Mouse (Mus musculus): ENCODE results near the gene Ssna1. TPM values are rescaled to one million over a fixed set of nuclear protein-coding genes. Genes with fewer than 3 reads are reported as not detected.
A peak's percentile ranks its signal among the peaks of the same experiment; 100 is the strongest.

Gene Ssna1
- total RNA-seq, 4 experiments from 2014 or later, result 44.4 to 48.7 (median 47.0) TPM

- no peak for DNase-seq
Observed at GRCm38 (mm10) chr2:25290101-25290815, 18.0 kb upstream of the Ssna1 start.

GRCm38 (mm10) chr2:25289651-25290050 is 17.4 kb upstream of the Ssna1 start, which contains the start of gene Lrrc26:
Lrrc26 (plus strand) TSS chr2:25289915.
- DNase-seq, result no peak

- DNase-seq, result no peak
Observed at GRCm38 (mm10) chr2:25288734-25289345, 16.6 kb upstream of the Ssna1 start.

- DNase-seq, result no peak
Observed at GRCm38 (mm10) chr2:25287927-25288649, 15.8 kb upstream of the Ssna1 start, which contains the start of gene Tmem210. Tmem210 (plus strand) TSS chr2:25288145.

DNA sequence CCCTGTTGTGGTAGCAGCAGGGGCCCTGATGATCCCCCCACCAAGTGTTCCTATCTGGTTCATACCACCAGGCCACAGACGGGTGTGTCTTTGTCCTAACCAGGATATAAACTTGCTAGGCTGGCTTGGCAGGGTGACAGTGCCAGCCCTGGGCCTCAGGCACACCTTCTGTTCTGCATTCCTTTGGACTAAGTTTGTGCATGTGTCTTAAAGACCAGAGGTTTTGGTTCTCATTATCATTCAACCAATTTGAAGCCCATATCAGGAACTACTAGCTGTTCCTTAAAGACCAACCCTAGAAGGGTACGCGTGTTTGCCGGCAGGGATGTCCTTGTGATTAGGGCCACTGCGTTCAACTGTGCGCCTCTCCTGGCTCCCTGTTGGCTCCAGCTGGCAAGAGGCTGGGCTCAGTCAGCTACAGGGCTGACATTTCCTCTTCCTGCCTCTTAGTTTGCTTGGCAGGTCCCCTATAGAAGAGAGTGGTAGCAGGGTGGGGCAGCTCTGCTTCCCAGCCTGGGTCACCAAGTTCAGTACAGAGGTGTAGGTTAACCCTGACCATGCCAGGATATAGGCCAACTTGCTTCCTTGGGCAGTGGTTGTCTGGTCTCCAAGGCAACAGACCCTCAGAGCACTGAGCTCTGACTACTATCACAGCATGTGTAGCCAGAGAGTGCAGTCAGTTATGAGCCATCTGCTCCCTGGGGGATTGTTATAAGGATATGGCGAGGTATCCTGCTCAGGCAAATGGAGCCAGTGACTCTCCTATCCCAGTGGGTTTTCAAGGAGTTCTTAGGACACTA is 14.8 kb upstream of the Ssna1 start:
- no peak for DNase-seq

DNA sequence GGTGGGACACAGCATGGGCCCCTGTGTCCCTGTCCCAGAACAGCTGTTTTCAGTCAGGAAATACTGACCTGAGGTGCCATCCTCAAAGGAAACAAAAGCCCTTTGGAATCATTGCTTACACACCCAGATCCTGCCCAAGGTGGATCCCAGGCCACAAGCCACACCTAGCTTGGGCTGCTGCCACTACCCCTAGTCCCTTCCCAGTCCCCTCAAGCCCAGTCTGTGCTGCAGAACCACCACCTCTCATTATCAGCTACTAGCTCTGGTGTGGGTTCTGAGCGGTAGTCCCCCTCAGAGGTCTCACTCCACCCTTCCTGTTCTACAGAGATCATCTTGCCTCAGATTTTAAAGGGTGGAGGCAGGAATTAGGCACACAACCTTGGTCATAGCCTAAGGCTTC is 14.1 kb upstream of the Ssna1 start:
- DNase-seq, result no peak

DNA sequence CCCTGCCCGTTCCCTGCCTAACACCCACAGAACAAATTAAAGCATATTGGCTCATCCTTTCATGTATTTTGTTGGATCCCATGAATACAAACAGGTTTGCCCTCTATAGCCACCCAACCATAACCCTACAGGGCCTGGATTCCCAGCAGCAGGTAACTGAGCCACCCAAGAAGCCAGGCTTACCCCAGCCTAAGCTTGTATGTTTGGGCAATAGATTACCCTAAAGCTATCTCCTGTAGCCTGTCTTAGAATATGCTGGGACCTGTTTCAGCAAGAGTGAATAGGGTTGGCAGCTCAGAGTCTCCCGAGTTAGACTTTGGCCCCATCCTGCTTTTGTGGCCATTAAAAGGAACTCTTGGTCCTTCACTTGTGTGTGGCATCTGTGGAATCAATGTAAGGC is 13.3 kb upstream of the Ssna1 start:
- DNase-seq, result no peak

DNA sequence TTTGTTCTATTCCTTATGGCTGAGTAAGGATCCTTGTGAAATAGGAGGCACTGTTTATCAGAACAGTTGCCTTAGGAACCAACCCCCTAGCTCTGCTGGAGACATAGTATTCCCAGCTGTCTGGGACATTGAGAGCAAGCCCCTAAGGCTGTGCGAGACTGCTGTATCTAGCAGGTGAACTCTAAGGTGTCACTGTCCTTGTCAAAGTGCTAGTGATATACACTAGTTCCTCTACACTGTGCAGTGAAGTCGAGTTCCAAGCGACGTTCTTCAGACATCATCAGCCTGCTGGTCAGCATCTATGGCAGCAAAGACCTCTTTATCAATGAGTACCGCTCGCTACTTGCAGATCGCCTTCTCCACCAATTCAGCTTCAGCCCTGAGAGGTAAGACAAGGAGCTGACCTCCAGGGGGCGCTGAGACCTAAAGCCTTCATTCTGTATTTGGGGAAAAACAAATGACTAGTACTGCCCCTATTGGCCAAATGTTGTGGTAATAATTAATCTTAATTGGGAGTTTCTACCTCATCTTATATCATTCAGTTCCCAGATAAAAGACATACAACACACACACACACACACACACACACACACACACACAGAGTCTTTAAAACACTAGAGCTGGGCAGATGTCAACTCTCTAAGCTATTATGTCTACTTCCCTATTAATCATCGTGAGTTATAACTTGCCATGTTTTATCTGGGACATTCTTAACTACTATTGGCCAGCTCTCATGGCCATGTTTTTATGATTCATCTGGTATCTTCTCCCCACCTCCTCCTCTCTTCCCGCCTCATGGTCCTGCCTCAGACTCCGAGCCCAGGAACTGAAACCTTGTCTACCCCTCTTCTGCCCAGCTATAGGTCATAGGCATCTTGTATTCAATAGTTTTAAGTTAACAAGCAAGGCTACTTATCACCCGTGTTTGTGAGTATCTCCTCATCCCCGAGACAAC is 7.0 kb upstream of the Ssna1 start:
- no peak for DNase-seq

DNA sequence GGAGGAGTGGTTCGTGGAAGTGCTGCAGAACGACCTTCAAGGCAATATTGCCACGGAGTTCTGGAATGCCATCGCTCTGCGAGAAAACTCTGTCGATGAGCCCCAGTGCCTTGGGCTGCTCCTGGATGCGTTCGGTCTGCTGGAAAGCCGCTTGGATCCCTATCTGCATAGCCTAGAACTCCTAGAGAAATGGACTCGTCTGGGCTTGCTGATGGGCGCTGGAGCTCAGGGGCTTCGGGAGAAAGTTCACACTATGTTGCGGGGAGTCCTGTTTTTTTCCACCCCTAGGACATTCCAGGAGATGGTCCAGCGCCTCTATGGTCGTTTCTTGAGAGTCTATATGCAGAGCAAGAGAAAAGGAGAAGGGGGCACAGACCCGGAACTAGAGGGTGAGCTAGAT is 772 bp upstream of the Ssna1 start:
- no peak for DNase-seq

GRCm38 (mm10) chr2:25272515-25272914 is 277 bp upstream of the Ssna1 start:
- no peak for DNase-seq

DNA sequence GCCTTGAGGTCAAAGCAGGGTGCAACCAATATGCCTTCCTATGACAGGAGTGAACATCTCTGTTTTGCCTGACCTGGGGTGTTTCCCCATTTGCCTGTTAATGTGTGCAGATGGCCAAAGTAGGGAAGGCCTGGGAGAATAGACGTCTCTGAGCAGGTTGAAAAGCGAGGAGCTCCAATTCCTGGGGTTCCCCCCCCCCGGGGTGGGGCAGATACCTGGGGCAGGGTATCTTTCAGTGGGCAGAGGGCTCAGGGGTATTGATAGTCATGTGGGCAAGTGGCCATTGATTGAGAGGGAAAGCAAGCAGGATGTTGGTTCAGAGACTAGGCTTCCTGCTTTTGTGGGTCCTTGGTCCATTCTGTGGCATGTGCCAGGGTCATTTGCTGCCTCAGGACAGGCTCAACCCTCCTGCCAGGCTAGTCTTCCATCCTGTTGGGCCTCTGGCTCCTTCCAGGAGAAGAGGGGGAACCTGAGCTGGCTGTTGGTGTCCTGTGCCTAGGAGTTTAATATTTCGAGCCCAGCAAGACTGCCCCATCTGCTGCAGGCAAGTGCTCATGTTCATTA is 4.4 kb downstream of the Ssna1 start:
- no peak for DNase-seq

- no peak for DNase-seq
Observed at GRCm38 (mm10) chr2:25267241-25267640, 5.0 kb downstream of the Ssna1 start.

- DNase-seq, result no peak
Observed at GRCm38 (mm10) chr2:25266720-25267119, 5.5 kb downstream of the Ssna1 start.

GRCm38 (mm10) chr2:25265897-25266656 is 6.2 kb downstream of the Ssna1 start:
- no peak for DNase-seq

DNA sequence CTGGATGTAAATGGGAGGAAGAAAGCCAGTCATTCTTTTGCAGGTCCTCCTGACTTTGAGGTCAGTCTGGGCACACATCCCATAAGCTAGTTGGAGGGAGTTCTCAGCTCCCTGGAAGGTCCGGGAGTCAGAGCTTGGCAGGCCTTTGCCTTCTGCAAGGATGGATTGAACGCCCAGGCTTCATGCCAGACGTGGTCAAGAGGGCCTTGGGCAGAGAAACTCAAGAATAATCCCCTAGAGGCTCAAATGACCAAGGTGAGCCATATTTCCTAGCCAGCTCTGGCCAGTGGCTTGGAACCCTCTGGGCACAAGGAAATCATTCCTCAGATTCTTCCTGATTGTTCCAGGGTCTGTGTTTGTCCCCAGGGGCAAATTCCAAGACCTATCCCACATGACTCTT is 7.4 kb downstream of the Ssna1 start:
- DNase-seq, result no peak

GRCm38 (mm10) chr2:25264286-25264660 is 8.0 kb downstream of the Ssna1 start:
- no peak for DNase-seq

- no peak for DNase-seq
Observed at GRCm38 (mm10) chr2:25263623-25264285, 8.5 kb downstream of the Ssna1 start.

DNA sequence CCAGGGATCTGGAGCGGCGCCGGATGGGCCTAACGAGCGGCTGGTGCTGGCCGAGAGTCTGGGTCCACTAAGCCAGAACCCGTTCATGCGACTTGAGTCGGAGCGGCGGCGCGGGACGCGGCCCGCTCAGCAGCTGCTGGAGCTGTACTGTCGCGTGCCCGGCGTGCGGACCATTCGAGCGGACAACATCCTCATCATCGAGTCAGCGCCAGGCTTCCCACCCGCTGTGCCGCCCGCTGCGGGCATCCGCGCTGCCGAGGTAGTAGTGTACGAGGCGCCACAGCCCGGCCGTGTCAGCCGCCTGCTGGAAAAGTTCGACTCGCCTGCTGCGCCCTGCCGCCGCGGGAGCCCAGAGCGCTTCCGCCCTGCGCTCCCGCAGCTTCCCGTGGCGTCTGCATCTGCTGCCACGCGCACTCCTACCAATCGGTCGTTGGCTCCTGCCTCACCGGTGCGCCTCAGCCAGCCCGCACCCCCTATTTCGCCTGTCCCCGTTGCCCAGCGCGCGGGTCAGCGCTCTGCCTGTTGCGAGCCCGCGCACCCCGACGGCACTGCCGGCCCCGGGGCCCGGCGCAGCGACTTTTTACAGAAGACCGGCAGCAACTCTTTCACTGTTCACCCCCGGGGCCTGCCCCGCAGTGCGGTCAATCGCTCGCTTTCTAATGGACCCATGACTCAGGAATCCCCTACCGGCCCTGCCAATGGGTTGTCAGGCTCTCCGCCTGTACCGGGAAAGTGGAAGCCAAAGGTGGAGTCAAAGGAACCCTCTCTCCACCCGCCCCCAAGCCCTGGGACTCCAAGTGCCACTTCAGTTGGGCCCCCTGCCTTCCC is 9.2 kb downstream of the Ssna1 start:
- DNase-seq, result no peak

DNA sequence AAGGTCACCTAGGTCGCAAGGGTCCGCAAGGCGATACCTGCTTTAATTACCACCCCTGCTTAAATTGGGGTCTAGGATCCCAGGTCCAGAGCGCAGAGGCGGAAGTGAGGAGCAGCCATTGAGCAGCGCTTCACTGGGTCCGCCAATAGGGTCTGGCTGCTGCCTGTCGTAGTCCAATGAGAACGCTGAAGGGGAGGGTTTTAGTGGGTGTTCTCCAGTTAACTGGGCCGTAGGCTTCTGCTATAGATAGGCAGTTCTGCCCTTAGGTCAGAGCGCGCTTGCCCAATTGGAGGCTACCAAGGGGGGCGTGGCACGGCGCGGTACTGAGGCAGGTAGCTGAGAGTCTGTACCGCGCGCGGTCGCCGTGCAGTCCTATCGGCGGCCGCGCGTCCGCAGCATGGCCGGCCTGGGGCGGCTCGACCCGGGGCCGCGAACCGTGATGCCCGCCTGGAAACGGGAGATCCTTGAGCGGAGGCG is 9.9 kb downstream of the Ssna1 start, which contains the start of gene Tprn:
Gene Tprn (plus strand): TSS at position 328 of the 477 bp plus-strand sequence.
- DNase-seq, result peak; percentile 95
